Mouse (Mus musculus): ENCODE data around the gene Dapk2. TPM values are rescaled to one million over a fixed set of nuclear protein-coding genes. Genes with fewer than 3 reads are reported as not detected.

The Dapk2 gene
- polyA plus RNA-seq, 1 experiment from 2014 or later: 7.2 TPM

- Histone ChIP-seq H3K27me3 (replicated peaks) (no peaks in the 10 kb centered on the region), H3K9ac (no peak overlapping the region), H3K27ac (no peak overlapping the region), H3K4me2 (replicated peaks) (no peak overlapping the region), H3K4me1 (replicated peaks) (peaks cover 5% of the 10 kb centered on the region; the same call in 1 of the 2 replicates), H3K9me3 (no peaks in the 10 kb centered on the region), H3K36me3 (no peaks in the 10 kb centered on the region), H3K4me3 (replicated peaks) (no peak overlapping the region)
- ATAC-seq: no peak
- WGBS: 72% methylated on average over 4 of the region's 4 CpGs
These were observed 150.7 kb downstream of the Dapk2 start for GRCm38 (mm10) chr9:66308741-66309140.

GRCm38 (mm10) chr9:66311458-66311857, 153.4 kb downstream of the Dapk2 start:
- no peak overlapping the region for H3K4me2 ChIP-seq (replicated peaks)
- H3K4me1 ChIP-seq (replicated peaks): no peaks in the 10 kb centered on the region
- WGBS: 32% methylated on average over 3 of the region's 3 CpGs
- no peaks in the 10 kb centered on the region for H3K36me3 ChIP-seq
- no peaks in the 10 kb centered on the region for H3K9me3 ChIP-seq
- no peaks in the 10 kb centered on the region for H3K27me3 ChIP-seq (replicated peaks)
- ATAC-seq: no peak
- H3K27ac ChIP-seq: no peak overlapping the region
- no peak overlapping the region for H3K9ac ChIP-seq
- H3K4me3 ChIP-seq (replicated peaks): no peak overlapping the region

- no peak overlapping the region for H3K4me2 ChIP-seq (replicated peaks)
- no peak for ATAC-seq
- WGBS: 80% methylated on average over 2 of the region's 2 CpGs
- H3K4me3 ChIP-seq (replicated peaks): no peak overlapping the region
- H3K4me1 ChIP-seq (replicated peaks): no peaks in the 10 kb centered on the region
- H3K36me3 ChIP-seq: no peaks in the 10 kb centered on the region
- no peak overlapping the region for H3K9ac ChIP-seq
- H3K9me3 ChIP-seq: no peaks in the 10 kb centered on the region
- H3K27ac ChIP-seq: no peak overlapping the region
- no peaks in the 10 kb centered on the region for H3K27me3 ChIP-seq (replicated peaks)
These were observed 158.6 kb downstream of the Dapk2 start for GRCm38 (mm10) chr9:66316603-66317002.

Other genes with a start within 250 kb of the Dapk2 start
- gene Trip4, start 249.4 kb upstream of the Dapk2 start, polyA plus RNA-seq (2015; fragmentation: Nextera tagmentation; extraction: Ambion mirVana): 23.8 and 24.5 TPM in 2 replicates
- gene Csnk1g1, start 249.3 kb upstream of the Dapk2 start, polyA plus RNA-seq (2015; fragmentation: Nextera tagmentation; extraction: Ambion mirVana): 11.9 and 12.1 TPM in 2 replicates
- 638 and 715 TPM in 2 replicates for gene Ppib, start 98.0 kb upstream of the Dapk2 start, polyA plus RNA-seq (2015; fragmentation: Nextera tagmentation; extraction: Ambion mirVana)
- 1.1 and 1.4 TPM in 2 replicates for gene Snx22, start 88.5 kb upstream of the Dapk2 start, polyA plus RNA-seq (2015; fragmentation: Nextera tagmentation; extraction: Ambion mirVana)
- gene Snx1, start 31.6 kb upstream of the Dapk2 start, polyA plus RNA-seq (2015; fragmentation: Nextera tagmentation; extraction: Ambion mirVana): 137 and 144 TPM in 2 replicates
- gene Ciao2a, start 31.6 kb upstream of the Dapk2 start, polyA plus RNA-seq (2015; fragmentation: Nextera tagmentation; extraction: Ambion mirVana): 215 and 218 TPM in 2 replicates
- 16.6 and 18.0 TPM in 2 replicates for gene Herc1, start 192.2 kb downstream of the Dapk2 start, polyA plus RNA-seq (2015; fragmentation: Nextera tagmentation; extraction: Ambion mirVana)